Mouse (Mus musculus) adipocyte (in vitro differentiated cells): ENCODE measurements at regions not wholly inside any gene's neighbourhood (a gene's known extent, or its start where the extent isn't known, plus 50 kb on each side); places are given as distances from the start of the nearest gene placed in this dataset.

Experiments
- DNase-seq: peaks from one replicate; pipeline ENCODE4 v3.0.0-alpha.2; 2016; ENCODE audit warnings: low spot score

DNA sequence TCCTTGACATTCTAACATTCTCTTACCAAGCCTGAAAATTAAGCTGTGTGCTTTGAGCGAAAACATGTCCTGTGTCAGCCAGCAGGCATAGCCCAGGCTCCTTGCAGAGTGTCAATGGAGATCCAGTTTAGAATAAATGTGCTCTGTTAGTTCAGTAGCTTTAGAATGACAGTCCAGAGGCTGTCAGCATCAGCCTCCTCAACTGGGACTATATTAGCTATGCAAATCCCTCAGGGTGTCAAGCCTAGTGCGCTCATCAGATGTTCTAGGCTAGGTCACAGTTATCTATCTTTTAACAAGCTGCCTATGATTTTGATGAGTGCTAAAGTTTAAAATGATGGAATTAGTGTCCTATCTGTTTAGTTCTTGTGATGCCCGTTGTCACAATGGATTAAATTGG lies 281.7 kb upstream of the Btbd3 start:
- DNase-seq, result no peak

- DNase-seq, result peak; percentile 53
Measured at GRCm38 (mm10) chr2:137969156-137969555, 287.2 kb upstream of the Btbd3 start.

DNA sequence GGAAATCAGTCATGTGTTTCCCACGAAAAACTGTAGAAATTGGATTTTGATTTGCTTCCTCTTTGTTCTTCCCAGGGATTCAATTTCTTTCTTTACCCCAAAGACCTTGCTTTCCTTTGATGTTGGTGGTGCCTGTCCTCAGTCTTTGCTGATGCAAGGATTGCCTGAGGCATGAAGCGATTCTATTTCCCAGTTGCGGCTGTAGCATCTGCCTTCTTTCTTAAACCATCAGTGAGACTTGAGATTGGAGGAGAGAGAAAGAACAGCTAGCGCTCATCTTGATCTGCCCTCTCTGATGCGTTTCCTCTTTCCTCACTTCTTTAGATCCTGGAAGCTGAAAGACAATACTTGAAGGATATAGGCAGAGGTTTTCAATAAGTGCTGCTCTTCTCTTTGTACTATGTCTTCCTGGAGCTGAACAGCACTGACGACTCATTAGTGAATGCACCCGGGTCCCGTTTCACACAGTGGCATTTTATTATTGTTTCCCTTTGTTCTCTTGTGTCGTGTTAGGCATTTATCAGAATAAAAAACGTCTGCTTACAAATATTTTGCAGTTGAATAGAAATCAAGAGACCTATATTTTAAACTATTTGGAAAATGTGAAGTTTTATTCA lies 289.8 kb upstream of the Btbd3 start:
- no peak for DNase-seq

- DNase-seq, result no peak
Measured at GRCm38 (mm10) chr2:137954830-137955229, 301.5 kb upstream of the Btbd3 start.

DNA sequence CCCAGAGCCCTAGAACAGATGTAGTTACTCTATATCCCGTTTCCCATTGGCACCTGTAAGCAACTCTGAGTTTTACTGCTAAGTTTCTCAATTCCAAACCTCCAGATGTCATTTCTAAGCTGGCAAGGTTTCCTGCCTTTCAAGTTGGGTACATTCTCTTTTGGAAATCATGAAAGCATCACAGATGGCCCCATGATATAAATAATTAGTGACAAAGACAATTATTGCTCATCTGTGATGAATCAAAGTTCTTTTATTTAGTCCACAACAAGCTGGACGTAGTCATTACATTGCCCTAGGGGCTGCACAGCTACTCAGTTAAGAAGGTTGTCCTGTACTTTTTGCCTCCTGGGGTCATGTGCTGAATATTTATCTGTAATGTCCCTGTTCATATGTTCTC lies 303.2 kb upstream of the Btbd3 start:
- no peak for DNase-seq

DNA sequence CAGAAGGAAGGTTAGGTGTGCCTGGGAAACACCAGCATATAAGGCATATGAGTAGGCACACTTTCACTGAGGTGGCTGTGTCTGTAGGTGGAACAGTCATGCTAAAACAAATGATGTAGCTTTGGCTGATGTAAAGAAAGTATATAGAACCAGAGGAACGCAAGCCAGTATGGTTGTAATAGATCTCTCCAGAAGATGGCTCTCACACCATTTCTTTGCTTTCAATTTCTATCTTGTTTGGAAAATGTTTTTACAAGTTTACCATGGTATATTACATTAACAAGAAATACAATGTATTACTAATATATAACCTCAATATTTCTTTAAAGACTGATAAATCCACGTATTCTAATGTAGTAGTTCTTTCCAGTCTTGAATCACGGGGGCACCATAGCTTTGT lies 304.4 kb upstream of the Btbd3 start:
- DNase-seq, result no peak

DNA sequence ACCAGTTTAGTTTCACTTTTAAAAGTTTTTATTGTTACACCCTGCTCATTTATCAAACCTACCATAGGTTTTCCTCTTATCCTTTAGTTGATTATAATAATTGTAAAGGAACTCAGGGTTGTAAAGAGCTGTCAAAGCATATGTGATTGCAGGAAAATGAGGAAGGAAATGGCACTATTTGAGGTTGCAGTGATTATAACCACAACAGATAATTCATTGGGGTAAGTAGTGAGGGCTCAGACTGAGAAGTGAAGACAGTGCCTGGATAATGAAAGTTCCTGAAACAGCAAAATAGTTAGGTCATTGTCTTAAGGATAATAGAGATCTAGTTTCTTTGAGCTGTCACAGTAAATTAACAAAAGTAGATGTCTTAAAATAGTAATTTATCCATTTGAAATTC lies 305.4 kb upstream of the Btbd3 start:
- no peak for DNase-seq

DNA sequence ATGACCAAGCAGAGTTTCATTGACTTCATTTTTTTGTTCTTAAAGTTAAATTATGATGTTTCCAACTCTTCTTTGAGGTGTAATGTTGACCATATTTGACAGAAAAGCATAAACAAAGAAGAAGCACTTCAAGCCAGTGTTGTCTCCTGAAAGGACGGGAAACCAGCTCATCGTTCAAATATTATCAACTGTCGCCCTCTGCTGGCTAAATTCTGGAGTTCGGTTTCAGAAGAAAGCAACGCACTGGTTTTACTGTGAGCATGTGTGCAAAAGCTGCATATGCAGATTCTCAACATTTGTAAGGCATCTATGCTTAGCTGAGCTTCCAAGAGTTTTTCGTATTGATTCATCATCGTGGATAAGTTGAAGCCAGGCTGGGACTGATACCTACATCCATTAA lies 313.6 kb upstream of the Btbd3 start:
- DNase-seq, result peak; percentile 94

- DNase-seq, result peak; percentile 19
Measured at GRCm38 (mm10) chr2:137939591-137939990, 316.8 kb upstream of the Btbd3 start.

DNA sequence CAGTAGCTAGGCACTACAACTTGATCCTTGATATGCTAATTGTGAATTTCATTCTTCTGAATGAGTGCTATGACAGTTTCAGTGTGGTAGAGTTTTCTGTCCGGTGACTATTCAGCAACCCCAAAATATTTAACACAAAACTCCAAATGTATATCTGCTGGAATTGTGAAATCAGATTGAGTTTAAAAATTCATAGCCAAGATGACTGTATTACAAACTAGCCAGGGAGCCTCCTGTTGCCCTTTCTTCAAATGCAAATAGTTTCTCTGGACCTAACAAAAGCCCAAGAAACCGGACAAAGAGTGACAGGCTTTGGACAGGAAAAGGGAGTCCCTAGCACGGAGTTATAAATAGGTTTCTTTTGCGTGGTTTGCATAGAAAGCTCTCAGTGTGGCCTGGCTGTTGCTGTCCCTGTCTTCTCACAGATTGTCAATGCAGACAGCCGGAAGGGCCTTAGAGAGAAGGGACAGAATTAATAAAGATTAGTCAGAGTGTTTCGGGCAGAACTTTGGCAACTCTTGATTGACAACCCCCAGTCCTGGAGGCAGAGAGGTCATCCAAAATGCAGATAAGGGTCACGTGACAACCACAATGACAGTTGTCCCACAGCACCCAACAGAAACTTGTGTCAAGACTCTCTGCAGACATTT lies 317.4 kb upstream of the Btbd3 start:
- peak; percentile 17 for DNase-seq

- DNase-seq, result peak; percentile 8
Measured at GRCm38 (mm10) chr2:137936613-137937012, 319.8 kb upstream of the Btbd3 start.

- no peak for DNase-seq
Measured at GRCm38 (mm10) chr2:137932931-137933330, 323.4 kb upstream of the Btbd3 start.

- no peak for DNase-seq
Measured at GRCm38 (mm10) chr2:137932488-137932887, 323.9 kb upstream of the Btbd3 start.

GRCm38 (mm10) chr2:137925488-137925887 lies 330.9 kb upstream of the Btbd3 start:
- no peak for DNase-seq

GRCm38 (mm10) chr2:137924576-137924975 lies 331.8 kb upstream of the Btbd3 start:
- DNase-seq, result no peak

- DNase-seq, result no peak
Measured at GRCm38 (mm10) chr2:137898425-137898824, 357.9 kb upstream of the Btbd3 start.

- no peak for DNase-seq
Measured at GRCm38 (mm10) chr2:137880211-137881031, 375.9 kb upstream of the Btbd3 start.

GRCm38 (mm10) chr2:137869676-137870075 lies 386.7 kb upstream of the Btbd3 start:
- DNase-seq, result no peak

- DNase-seq, result peak; percentile 55
Measured at GRCm38 (mm10) chr2:137854494-137854893, 401.9 kb upstream of the Btbd3 start.

GRCm38 (mm10) chr2:137853399-137854259 lies 402.7 kb upstream of the Btbd3 start:
- DNase-seq, result peak; percentile 17

DNA sequence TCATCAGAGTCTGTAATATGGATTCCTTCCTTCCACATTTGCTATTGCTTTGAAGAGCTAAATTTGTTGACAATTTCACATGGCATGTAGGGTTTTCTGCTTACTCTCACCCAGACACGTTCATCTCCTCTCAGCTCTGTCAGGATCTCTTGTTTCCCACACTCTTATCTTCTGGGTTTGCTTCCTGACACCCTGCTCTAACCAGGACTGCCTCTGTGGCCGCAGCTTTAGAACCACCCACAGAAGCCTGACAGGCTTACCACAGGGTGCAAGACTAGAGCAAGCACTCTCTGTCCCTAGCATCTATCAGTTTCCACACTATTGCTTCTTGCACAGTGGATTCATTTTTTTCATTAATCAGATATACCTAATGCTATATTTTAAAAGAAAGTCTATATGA lies 408.5 kb upstream of the Btbd3 start:
- no peak for DNase-seq

DNA sequence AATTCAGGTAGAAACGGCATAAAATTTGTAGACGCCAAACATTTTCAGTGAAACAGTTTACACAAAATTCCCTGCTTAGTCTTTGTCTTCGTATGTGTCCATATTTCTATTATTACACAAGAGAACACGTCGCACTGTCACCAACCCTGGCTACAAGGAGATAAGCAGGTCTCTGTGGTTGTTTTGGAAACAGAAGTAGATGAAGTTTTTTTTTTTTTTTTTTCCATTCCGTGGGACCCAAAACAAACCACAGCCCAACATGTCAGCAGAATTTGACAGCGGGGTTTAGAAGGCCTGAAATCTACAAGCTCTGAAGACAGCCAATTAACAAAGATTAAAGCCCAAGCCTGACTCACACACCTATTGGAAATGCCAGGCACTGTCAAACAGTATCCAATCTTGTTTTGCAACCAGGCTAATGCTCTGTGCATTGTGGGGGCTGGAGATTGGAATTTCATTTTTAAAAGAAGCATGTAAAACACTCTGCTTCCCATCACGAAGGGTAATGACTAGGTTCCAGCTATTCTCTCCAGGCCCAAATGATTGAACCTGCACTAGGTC lies 428.5 kb upstream of the Btbd3 start:
- DNase-seq, result no peak
